Mouse (Mus musculus) ES-E14 (cell line): ENCODE data around the gene Gp1bb. TPM values are rescaled to one million over a fixed set of nuclear protein-coding genes. Genes with fewer than 3 reads are reported as not detected.

Experiments used
- DNase-seq: peaks from one replicate; pipeline ENCODE4 v3.0.0-alpha.2; 2013; ENCODE audit warnings: low read depth, low spot score
- H3K27ac ChIP-seq: 2 replicates; pipeline ENCODE4 v1.5.1; 2012; ENCODE audit warnings: low read depth, mild to moderate bottlenecking, low read length, moderate library complexity, mixed read lengths; ENCODE audit not compliant: poor library complexity, insufficient read depth, severe bottlenecking
- H3K36me3 ChIP-seq: 2 replicates; pipeline ENCODE4 v1.6.1; 2012; ENCODE audit warnings: mild to moderate bottlenecking, low read length, moderate library complexity, mixed read lengths; ENCODE audit not compliant: control insufficient read depth, poor library complexity, insufficient read depth, severe bottlenecking
- H3K4me1 ChIP-seq, 2 experiments: fragments of 150-350 bp in 1 of 2; sonication (generic) in 1 of 2; 2 replicates each; pipeline ENCODE4 v1.6.1; 2012; ENCODE audit warnings: low read length in 2 of 2, mild to moderate bottlenecking in 1 of 2, mixed read lengths in 1 of 2; ENCODE audit not compliant: control insufficient read depth in 2 of 2, insufficient read depth in 2 of 2, poor library complexity in 1 of 2
- H3K4me3 ChIP-seq, 2 experiments: fragments of 150-350 bp in 1 of 2; sonication (generic) in 1 of 2; 2 replicates each; pipeline ENCODE4 v1.5.1; 2012; ENCODE audit warnings: low read length in 2 of 2, low read depth in 1 of 2, mild to moderate bottlenecking in 1 of 2, mixed read lengths in 1 of 2; ENCODE audit not compliant: insufficient read depth in 1 of 2, poor library complexity in 1 of 2, severe bottlenecking in 1 of 2
- H3K9ac ChIP-seq: 2 replicates; pipeline ENCODE4 v1.6.1; 2012; ENCODE audit warnings: low read depth, mild to moderate bottlenecking, low read length, mixed read lengths; ENCODE audit not compliant: poor library complexity, insufficient read depth, severe bottlenecking
- H3K9me3 ChIP-seq: fragments of 150-350 bp; sonication (generic); 2 replicates; pipeline ENCODE4 v1.6.1; 2012; ENCODE audit warnings: low read depth, mild to moderate bottlenecking, low read length; ENCODE audit not compliant: control insufficient read depth, insufficient read depth
- CHD2 ChIP-seq: IDR thresholded peaks from 2 replicates; pipeline ENCODE4 v1.6.1; 2014; ENCODE audit warnings: mild to moderate bottlenecking, low read depth, low read length, inconsistent platforms
- HCFC1 ChIP-seq: IDR thresholded peaks from 2 replicates; pipeline ENCODE4 v1.6.1; 2012; ENCODE audit warnings: low read length, inconsistent platforms, borderline replicate concordance; ENCODE audit not compliant: insufficient read depth
- MAFK ChIP-seq: IDR thresholded peaks from 2 replicates; pipeline ENCODE4 v1.6.1; 2014; ENCODE audit warnings: mild to moderate bottlenecking, low read depth, low read length, inconsistent platforms; ENCODE audit not compliant: insufficient read depth
- ZC3H11A ChIP-seq: IDR thresholded peaks from 2 replicates; pipeline ENCODE4 v1.6.1; 2012; ENCODE audit warnings: low read depth, mild to moderate bottlenecking, inconsistent platforms, low read length, borderline replicate concordance
- ZNF384 ChIP-seq: IDR thresholded peaks from 2 replicates; pipeline ENCODE4 v1.6.1; 2012; ENCODE audit warnings: low read depth, low read length, inconsistent platforms
- in situ Hi-C, 2 experiments: fragments of 600-800 bp; cut with MboI; formaldehyde crosslinking; loops; one replicate each; pipeline ENCODE4 v1.15.1; 2025; ENCODE audit warnings: low sequenced_read_pairs in 2 of 2, inconsistent platforms in 1 of 2; ENCODE audit not compliant: unreplicated experiment in 2 of 2
- total RNA-seq: library from RNA; depleted of rRNA; stranded (reverse); fragments of 300-350 nt; gene quantifications from 2 replicates; pipeline ENCODE4 v1.2.3, GENCODE M21; 2012

The Gp1bb gene
- total RNA-seq, 1 experiment, result not detected

GRCm38 (mm10) chr16:18621362-18622001 is 721 bp downstream of the Gp1bb start:
- DNase-seq, result no peak
- in situ Hi-C loops, result loop anchor here in 1 of 2 experiments (5.0 to 25.0 kb wide), 3 partner anchors 39 to 809 kb away; no protein-coding TSS in a partner anchor
- TF ChIP-seq HCFC1, result no peak
- no peak for TF ChIP-seq ZC3H11A
- no peak for TF ChIP-seq ZNF384

GRCm38 (mm10) chr16:18620601-18621361 is 1.4 kb downstream of the Gp1bb start:
- Histone ChIP-seq H3K27ac (no peak overlapping the region), H3K4me3 (peak overlapping the region; percentile 57 to 75), H3K9ac (peak overlapping the region; percentile 59), H3K4me1 (peaks cover 0 to 11% of the 10 kb centered on the region in 2 experiments; a peak in 1 of 4 replicates), H3K9me3 (no peaks in the 10 kb centered on the region), H3K36me3 (no peaks in the 10 kb centered on the region)
- no peak for DNase-seq
- in situ Hi-C loops, result loop anchor here in 1 of 2 experiments (5.0 to 25.0 kb wide), 3 partner anchors 38 to 808 kb away; no protein-coding TSS in a partner anchor
- TF ChIP-seq CHD2 (no peak), HCFC1 (no peak), ZNF384 (no peak), MAFK (no peak), ZC3H11A (no peak)

More at GRCm38 (mm10) chr16:18621362-18622001, 721 bp downstream of the Gp1bb start:
- no peaks in the 10 kb centered on the region for H3K36me3 ChIP-seq
- peak overlapping the region; percentile 59; the same call in 1 of the 2 replicates for H3K9ac ChIP-seq
- H3K9me3 ChIP-seq, result no peaks in the 10 kb centered on the region
- peak overlapping the region; percentile 57 to 75 for H3K4me3 ChIP-seq
- H3K4me1 ChIP-seq, result peaks cover 0 to 11% of the 10 kb centered on the region in 2 experiments; a peak in 1 of 4 replicates
- no peak overlapping the region for H3K27ac ChIP-seq

GRCm38 (mm10) chr16:18620201-18620600 is 2.0 kb downstream of the Gp1bb start:
- DNase-seq, result no peak
- H3K9me3 ChIP-seq, result no peaks in the 10 kb centered on the region
- H3K4me3 ChIP-seq, result peak overlapping the region; percentile 57 to 75; a peak in 2 of 4 replicates
- TF ChIP-seq CHD2, result no peak
- TF ChIP-seq ZC3H11A, result no peak
- TF ChIP-seq MAFK, result no peak
- no peak for TF ChIP-seq HCFC1
- TF ChIP-seq ZNF384, result no peak
- peaks cover 0 to 11% of the 10 kb centered on the region in 2 experiments; a peak in 1 of 4 replicates for H3K4me1 ChIP-seq
- H3K36me3 ChIP-seq, result no peaks in the 10 kb centered on the region
- in situ Hi-C loops, result loop anchor here in 1 of 2 experiments (5.0 to 25.0 kb wide), 3 partner anchors 38 to 808 kb away; no protein-coding TSS in a partner anchor
- no peak overlapping the region for H3K9ac ChIP-seq
- no peak overlapping the region for H3K27ac ChIP-seq

GRCm38 (mm10) chr16:18619110-18619509 is 3.1 kb downstream of the Gp1bb start:
- DNase-seq, result no peak
- in situ Hi-C loops, result loop anchor here in 1 of 2 experiments (25.0 kb wide), 1 partner anchor 807 kb away; no protein-coding TSS in a partner anchor

More at GRCm38 (mm10) chr16:18619110-18619509, 3.1 kb downstream of the Gp1bb start:
- no peak for TF ChIP-seq MAFK
- no peak for TF ChIP-seq CHD2
- no peak for TF ChIP-seq ZNF384
- no peak for TF ChIP-seq ZC3H11A
- no peak for TF ChIP-seq HCFC1
- H3K4me3 ChIP-seq, result no peak overlapping the region
- H3K9ac ChIP-seq, result no peak overlapping the region
- peaks cover 0 to 11% of the 10 kb centered on the region in 2 experiments; a peak in 1 of 4 replicates for H3K4me1 ChIP-seq
- H3K36me3 ChIP-seq, result no peaks in the 10 kb centered on the region
- H3K27ac ChIP-seq, result no peak overlapping the region
- H3K9me3 ChIP-seq, result no peaks in the 10 kb centered on the region
